Mouse (Mus musculus): Measurements from ENCODE around the gene Rsg1. TPM values are rescaled to one million over a fixed set of nuclear protein-coding genes. Genes with fewer than 3 reads are reported as not detected.

The Rsg1 gene
- polyA plus RNA-seq, 1 experiment from 2014 or later = 5.8 TPM

DNA sequence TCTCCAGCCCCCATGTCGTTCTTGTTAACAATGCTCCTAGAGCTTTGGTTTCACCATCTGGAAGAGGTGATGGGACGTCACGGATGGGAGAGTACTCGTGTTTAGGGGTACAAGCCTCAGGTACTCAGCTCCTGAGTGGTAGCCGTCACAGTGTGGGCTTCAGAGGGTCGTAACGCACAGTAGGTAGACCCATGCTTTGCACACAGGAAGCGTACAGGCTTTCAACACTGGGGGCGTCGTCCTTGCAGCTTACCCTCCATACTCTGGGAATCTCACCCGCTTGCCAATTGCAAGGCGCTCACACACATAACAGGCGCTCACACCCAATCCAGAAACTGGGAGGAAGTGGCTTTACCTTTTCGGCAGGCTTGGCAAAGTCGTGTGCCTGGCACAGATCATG lies 28.1 kb downstream of the Rsg1 start:
- Histone ChIP-seq H3K27ac (no peak overlapping the region), H3K36me3 (no peaks in the 10 kb centered on the region), H3K4me1 (peaks cover 62% of the 10 kb centered on the region), H3K4me2 (replicated peaks) (peak overlapping the region; percentile 26; the same call in 1 of the 2 replicates), H3K4me3 (no peak overlapping the region), H3K27me3 (peaks cover 96% of the 10 kb centered on the region), H3K9me3 (replicated peaks) (no peaks in the 10 kb centered on the region), H3K9ac (no peak overlapping the region)
- 34% methylated on average over 15 of the region's 15 CpGs for WGBS
- ATAC-seq (ENCODE audit: low FRiP score) = no peak

GRCm38 (mm10) chr4:141242651-141243241 lies 29.0 kb downstream of the Rsg1 start:
- WGBS = 6% methylated on average over 10 of the region's 11 CpGs
- H3K4me1 ChIP-seq = peaks cover 71% of the 10 kb centered on the region
- H3K36me3 ChIP-seq = no peaks in the 10 kb centered on the region
- no peaks in the 10 kb centered on the region for H3K9me3 ChIP-seq (replicated peaks)
- 0 out of 2 replicates have a peak, but pooled peaks have one; percentile 9 for ATAC-seq (ENCODE audit: low FRiP score)
- H3K27me3 ChIP-seq = peaks cover 98% of the 10 kb centered on the region
- H3K4me3 ChIP-seq = peak overlapping the region; percentile 10; the same call in 1 of the 2 replicates
- H3K4me2 ChIP-seq (replicated peaks) = peak overlapping the region; percentile 26
- H3K27ac ChIP-seq = no peak overlapping the region
- no peak overlapping the region for H3K9ac ChIP-seq

DNA sequence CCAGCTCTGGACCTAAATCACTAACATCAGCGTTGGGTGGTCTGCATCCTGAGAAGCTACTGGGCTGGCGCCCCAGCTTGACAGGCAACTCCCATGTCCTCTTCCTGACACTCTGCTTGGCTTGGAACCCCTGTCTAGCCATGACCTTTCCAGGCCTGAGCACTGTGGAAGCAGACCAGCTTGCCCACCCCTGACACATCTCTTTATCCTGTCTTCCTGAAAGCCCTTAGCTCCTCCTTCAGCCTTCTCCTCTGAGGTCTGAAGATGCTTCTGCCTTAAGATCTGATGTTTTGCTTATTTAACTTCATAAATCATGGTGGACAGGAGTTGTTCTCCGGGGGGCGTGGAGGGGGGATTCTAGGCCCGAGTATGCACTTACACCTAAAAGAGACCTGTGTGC lies 29.9 kb downstream of the Rsg1 start:
- no peak overlapping the region for H3K4me3 ChIP-seq
- H3K27ac ChIP-seq = no peak overlapping the region

DNA sequence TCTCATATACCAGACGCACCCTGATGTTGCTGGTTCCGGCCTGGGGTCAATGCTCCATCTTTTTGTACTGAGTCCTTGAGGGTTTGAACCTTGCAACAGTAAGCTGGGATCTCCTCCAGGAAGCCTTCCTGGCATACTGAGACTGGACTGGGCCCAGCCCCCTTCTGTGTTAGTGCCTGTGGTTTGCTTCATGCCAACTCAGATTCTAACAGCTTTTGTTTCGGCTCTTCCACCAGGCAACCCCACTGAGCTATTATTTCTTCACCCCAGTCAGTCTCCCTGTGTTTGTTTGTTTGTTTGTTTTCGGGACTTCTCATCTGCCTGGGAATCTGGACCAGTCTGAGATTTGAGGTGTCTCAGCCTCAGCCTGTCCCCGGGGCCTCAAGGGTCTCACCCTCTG lies 30.6 kb downstream of the Rsg1 start:
- Histone ChIP-seq H3K4me1 (peaks cover 73% of the 10 kb centered on the region), H3K4me3 (no peak overlapping the region; the same call in 1 of the 2 replicates), H3K36me3 (no peaks in the 10 kb centered on the region), H3K9ac (no peak overlapping the region), H3K9me3 (replicated peaks) (no peaks in the 10 kb centered on the region), H3K27me3 (peaks cover 98% of the 10 kb centered on the region), H3K27ac (peak overlapping the region; percentile 73), H3K4me2 (replicated peaks) (peak overlapping the region; percentile 34)
- no peak for ATAC-seq (ENCODE audit: low FRiP score)
- 38% methylated on average over 5 of the region's 5 CpGs for WGBS

More for the DNA sequence above, 29.9 kb downstream of the Rsg1 start:
- ATAC-seq (ENCODE audit: low FRiP score) = no peak
- Histone ChIP-seq H3K4me1 (peaks cover 79% of the 10 kb centered on the region), H3K4me2 (replicated peaks) (0 out of 2 replicates have a peak overlapping the region, but pooled peaks have one; percentile 34), H3K9me3 (replicated peaks) (no peaks in the 10 kb centered on the region), H3K27me3 (peaks cover 98% of the 10 kb centered on the region), H3K9ac (no peak overlapping the region), H3K36me3 (no peaks in the 10 kb centered on the region)
- 55% methylated on average over 5 of the region's 5 CpGs for WGBS

DNA sequence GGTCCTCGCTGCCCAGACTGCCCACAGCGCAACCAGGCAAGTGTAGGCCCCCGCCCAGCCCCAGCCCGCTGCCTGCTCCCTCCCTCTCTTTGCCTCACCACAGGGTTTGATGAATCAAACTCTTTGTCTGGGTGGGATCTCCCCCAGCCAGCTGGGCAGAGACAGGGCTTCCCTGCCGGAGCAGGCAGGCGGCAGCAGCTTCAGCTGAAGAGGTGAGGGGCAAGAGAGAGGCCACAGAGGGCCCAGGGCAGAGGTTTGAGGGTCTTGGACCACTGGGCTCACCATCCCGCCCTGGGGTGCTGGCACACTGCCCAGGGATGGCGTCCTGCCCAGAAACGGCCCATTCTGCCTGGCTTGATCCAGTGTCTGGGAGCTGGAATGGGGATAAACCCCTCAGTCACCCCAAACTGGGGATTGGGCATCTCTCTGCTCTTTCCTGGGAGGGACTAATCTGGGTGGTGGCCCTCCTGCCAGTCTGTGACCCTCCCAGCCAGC lies 31.2 kb downstream of the Rsg1 start:
- Histone ChIP-seq H3K36me3 (no peaks in the 10 kb centered on the region), H3K4me1 (peaks cover 67% of the 10 kb centered on the region), H3K27me3 (peaks cover 98% of the 10 kb centered on the region), H3K9ac (no peak overlapping the region), H3K4me2 (replicated peaks) (peak overlapping the region; percentile 34), H3K27ac (peak overlapping the region; percentile 73), H3K4me3 (peak overlapping the region; percentile 3; the same call in 1 of the 2 replicates), H3K9me3 (replicated peaks) (no peaks in the 10 kb centered on the region)
- 13% methylated on average over 9 of the region's 9 CpGs for WGBS
- peak; percentile 41; the same call in 1 of the 2 replicates for ATAC-seq (ENCODE audit: low FRiP score)

GRCm38 (mm10) chr4:141246089-141246997 lies 32.6 kb downstream of the Rsg1 start:
- Histone ChIP-seq H3K4me2 (replicated peaks) (peak overlapping the region; percentile 59), H3K27ac (no peak overlapping the region), H3K4me3 (0 out of 2 replicates have a peak overlapping the region, but pooled peaks have one; percentile 42), H3K9me3 (replicated peaks) (no peaks in the 10 kb centered on the region), H3K9ac (0 out of 2 replicates have a peak overlapping the region, but pooled peaks have one; percentile 20), H3K27me3 (peaks cover 97% of the 10 kb centered on the region), H3K36me3 (no peaks in the 10 kb centered on the region), H3K4me1 (peaks cover 68% of the 10 kb centered on the region)
- no peak for ATAC-seq (ENCODE audit: low FRiP score)
- 18% methylated on average over 24 of the region's 24 CpGs for WGBS

DNA sequence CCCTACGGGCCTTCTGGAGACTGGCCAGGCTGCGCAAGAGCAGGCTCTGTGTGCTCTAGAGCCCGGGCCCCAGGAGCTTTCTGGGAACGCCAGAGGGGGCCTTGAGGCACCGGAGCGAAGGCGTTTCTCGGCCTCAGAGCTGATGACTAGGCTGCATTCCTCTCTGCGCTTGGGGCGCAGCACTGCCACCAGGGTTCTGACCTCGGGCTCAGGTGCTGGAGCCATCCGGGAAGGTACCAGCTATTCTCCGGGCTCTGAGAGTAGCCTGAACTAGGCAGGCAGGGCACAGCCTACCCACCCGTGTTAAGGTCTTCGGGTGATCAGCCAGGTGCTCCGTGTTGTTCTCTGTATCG lies 33.2 kb downstream of the Rsg1 start:
- no peaks in the 10 kb centered on the region for H3K36me3 ChIP-seq
- H3K27me3 ChIP-seq = peaks cover 91% of the 10 kb centered on the region
- WGBS = 5% methylated on average over 17 of the region's 17 CpGs
- no peak overlapping the region for H3K27ac ChIP-seq
- no peaks in the 10 kb centered on the region for H3K9me3 ChIP-seq (replicated peaks)
- H3K4me3 ChIP-seq = peak overlapping the region; percentile 42
- peak overlapping the region; percentile 59 for H3K4me2 ChIP-seq (replicated peaks)
- ATAC-seq (ENCODE audit: low FRiP score) = no peak
- H3K4me1 ChIP-seq = peaks cover 65% of the 10 kb centered on the region
- no peak overlapping the region for H3K9ac ChIP-seq

- WGBS = 2% methylated on average over 53 of the region's 60 CpGs
These were observed 34.2 kb downstream of the Rsg1 start for GRCm38 (mm10) chr4:141247776-141248613.

GRCm38 (mm10) chr4:141248614-141248978 lies 34.8 kb downstream of the Rsg1 start:
- Histone ChIP-seq H3K27me3 (peaks cover 75% of the 10 kb centered on the region), H3K36me3 (no peaks in the 10 kb centered on the region), H3K4me2 (replicated peaks) (peak overlapping the region; percentile 59; the same call in 1 of the 2 replicates), H3K9ac (no peak overlapping the region), H3K9me3 (replicated peaks) (no peaks in the 10 kb centered on the region), H3K4me3 (peak overlapping the region; percentile 42; the same call in 1 of the 2 replicates), H3K27ac (no peak overlapping the region), H3K4me1 (peaks cover 52% of the 10 kb centered on the region)
- no peak for ATAC-seq (ENCODE audit: low FRiP score)
- 6% methylated on average over 11 of the region's 11 CpGs for WGBS

More at GRCm38 (mm10) chr4:141247776-141248613, 34.2 kb downstream of the Rsg1 start:
- Histone ChIP-seq H3K27ac (no peak overlapping the region), H3K9me3 (replicated peaks) (no peaks in the 10 kb centered on the region), H3K4me2 (replicated peaks) (peak overlapping the region; percentile 59), H3K36me3 (no peaks in the 10 kb centered on the region), H3K4me1 (peaks cover 55% of the 10 kb centered on the region), H3K9ac (peak overlapping the region; percentile 32; the same call in 1 of the 2 replicates), H3K27me3 (peaks cover 81% of the 10 kb centered on the region), H3K4me3 (peak overlapping the region; percentile 42)
- 0 out of 2 replicates have a peak, but pooled peaks have one; percentile 12 for ATAC-seq (ENCODE audit: low FRiP score)

- Histone ChIP-seq H3K4me1 (peaks cover 52% of the 10 kb centered on the region), H3K9ac (no peak overlapping the region), H3K4me3 (no peak overlapping the region), H3K27me3 (peaks cover 67% of the 10 kb centered on the region), H3K9me3 (replicated peaks) (no peaks in the 10 kb centered on the region), H3K4me2 (replicated peaks) (no peak overlapping the region), H3K27ac (no peak overlapping the region), H3K36me3 (no peaks in the 10 kb centered on the region)
- ATAC-seq (ENCODE audit: low FRiP score) = no peak
- WGBS = 70% methylated on average over 11 of the region's 11 CpGs
These were observed 35.6 kb downstream of the Rsg1 start for GRCm38 (mm10) chr4:141249383-141249782.

- Histone ChIP-seq H3K9ac (no peak overlapping the region), H3K27ac (no peak overlapping the region), H3K4me1 (peaks cover 38% of the 10 kb centered on the region), H3K4me2 (replicated peaks) (no peak overlapping the region), H3K9me3 (replicated peaks) (no peaks in the 10 kb centered on the region), H3K4me3 (no peak overlapping the region), H3K36me3 (no peaks in the 10 kb centered on the region), H3K27me3 (peaks cover 52% of the 10 kb centered on the region)
- no peak for ATAC-seq (ENCODE audit: low FRiP score)
- 68% methylated on average over 8 of the region's 8 CpGs for WGBS
These were observed 37.3 kb downstream of the Rsg1 start for GRCm38 (mm10) chr4:141251071-141251470.
